Comparison of ENCODE assay signal across 8 mouse cellular contexts in genomic region chr4:47207969-47208420, GRCm38 (mm10). TPM values are rescaled to one million over a fixed set of nuclear protein-coding genes. Genes with fewer than 3 reads are reported as not detected.
A peak's percentile ranks its signal among the peaks of the same experiment; 100 is the strongest.
DNase-seq lines count a peak whose midpoint lies in the region; ATAC-seq and TF ChIP-seq lines count a peak whose summit lies in the region.

Gene Col15a1, plus strand, starts transcription at chr4:47208161.

- peaks cover 15% of the 10 kb centered on the region; the same call in 1 of the 2 replicates for H3K4me1 ChIP-seq in intestine, embryonic 15.5 days (replicated peaks)
- H3K4me1 ChIP-seq in neural tube, embryonic 12.5 days: peaks cover 10% of the 10 kb centered on the region; the same call in 1 of the 2 replicates

- peaks cover 46% of the 10 kb centered on the region for H3K27me3 ChIP-seq in intestine, embryonic 15.5 days (replicated peaks)
- H3K27me3 ChIP-seq in neural tube, embryonic 12.5 days (replicated peaks): peaks cover 46% of the 10 kb centered on the region

- intact Hi-C loops in gastrocnemius, postnatal 36 days (cut with DNase I): loop anchor here (5.0 kb wide), 1 partner anchor 81 kb away; no protein-coding TSS in a partner anchor

- ATAC-seq in intestine, embryonic 15.5 days: 0 out of 2 replicates have a peak, but pooled peaks have one; percentile 28
- 0 out of 2 replicates have a peak, but pooled peaks have one; percentile 50 for ATAC-seq in neural tube, embryonic 12.5 days (ENCODE audit: low FRiP score, low read depth)

- TF ChIP-seq CTCF in brain, embryonic 14.5 days (IDR thresholded peaks at IDR 0.05; ENCODE audit: borderline replicate concordance, extremely low read depth, insufficient read depth, insufficient read length): no peak

- H3K4me2 ChIP-seq in intestine, embryonic 15.5 days (replicated peaks): peak within 1 kb of the TSS; percentile 89
- H3K4me2 ChIP-seq in neural tube, embryonic 12.5 days (replicated peaks): peak within 1 kb of the TSS; percentile 82

- peak within 1 kb of the TSS; percentile 39 for H3K9ac ChIP-seq in intestine, embryonic 15.5 days
- H3K9ac ChIP-seq in neural tube, embryonic 12.5 days: peak within 1 kb of the TSS; percentile 55

- no peak within 1 kb of the TSS for H3K27ac ChIP-seq in intestine, embryonic 15.5 days
- H3K27ac ChIP-seq in neural tube, embryonic 12.5 days: no peak within 1 kb of the TSS

- under 1% methylated on average over 44 of the region's 45 CpGs for WGBS in intestine, embryonic 15.5 days
- under 1% methylated on average over 34 of the region's 45 CpGs for WGBS in neural tube, embryonic 12.5 days

- no peak for DNase-seq in layer of hippocampus, postnatal 14 days (ENCODE audit: low spot score in 2 of 2)
- no peak for DNase-seq in layer of hippocampus, adult 11-12 months (ENCODE audit: low spot score)
- DNase-seq in brain, embryonic 14.5 days (ENCODE audit: low read depth): peak; percentile 13
- DNase-seq in gastrocnemius, postnatal 36 days: no peak
- DNase-seq in thymus, postnatal 4 days: no peak
- DNase-seq in frontal cortex, postnatal 25 days (ENCODE audit: low spot score in 2 of 2): no peak

- H3K9me3 ChIP-seq in intestine, embryonic 15.5 days: no peaks in the 10 kb centered on the region
- H3K9me3 ChIP-seq in neural tube, embryonic 12.5 days: no peaks in the 10 kb centered on the region

- no peak for TF ChIP-seq POLR2A in brain, embryonic 14.5 days (IDR thresholded peaks at IDR 0.05; ENCODE audit: borderline replicate concordance, extremely low read depth, insufficient read depth, insufficient read length, poor library complexity, severe bottlenecking)

- no peaks in the 10 kb centered on the region for H3K36me3 ChIP-seq in intestine, embryonic 15.5 days
- no peaks in the 10 kb centered on the region for H3K36me3 ChIP-seq in neural tube, embryonic 12.5 days

- peak within 1 kb of the TSS; percentile 40 for H3K4me3 ChIP-seq in intestine, embryonic 15.5 days (replicated peaks)
- H3K4me3 ChIP-seq in neural tube, embryonic 12.5 days: peak within 1 kb of the TSS; percentile 46

RNA-seq across cellular contexts. Expression of gene Col15a1, which starts in this region (rescaled TPM):
- 10 to 100 TPM; 13.9 to 15.1 TPM for total RNA-seq in layer of hippocampus, postnatal 14 days (2021)
- polyA plus RNA-seq in brain, embryonic 14.5 days (2012; rRNA removed): 11.9 and 17.2 TPM in 2 replicates
- 10 to 100 TPM; 44.6 to 76.0 TPM for total RNA-seq in gastrocnemius, postnatal 36 days (2021)
- 15.5 and 16.0 TPM in 2 replicates for polyA plus RNA-seq in intestine, embryonic 15.5 days (2015; fragmentation: Nextera tagmentation; extraction: Ambion mirVana)
- polyA plus RNA-seq in neural tube, embryonic 12.5 days (2016; fragmentation: Nextera tagmentation; extraction: Ambion mirVana): 4.9 and 5.6 TPM in 2 replicates
